Mouse (Mus musculus) G1E (cell line): Measurements from ENCODE around the gene Trim61.

Experiments
- CTCF ChIP-seq: IDR thresholded peaks from 2 replicates; pipeline ENCODE4 v1.5.1; 2012; ENCODE audit warnings: low read depth, low read length, inconsistent platforms, mixed read lengths
- GATA1 ChIP-seq: IDR thresholded peaks from 2 replicates; pipeline ENCODE4 v1.6.1; 2012; ENCODE audit warnings: borderline replicate concordance, low read length, inconsistent platforms, mixed read lengths
- GATA2 ChIP-seq: IDR thresholded peaks from 2 replicates; pipeline ENCODE4 v1.6.1; 2012; ENCODE audit warnings: low read depth, low read length, inconsistent platforms, borderline replicate concordance

GRCm38 (mm10) chr8:64998806-64999365 lies 19.4 kb downstream of the Trim61 start:
- no peak for TF ChIP-seq CTCF
- TF ChIP-seq GATA1: no peak
- TF ChIP-seq GATA2: no peak
